Mouse (Mus musculus): ENCODE results near the gene Sdf4. TPM values are rescaled to one million over a fixed set of nuclear protein-coding genes. Genes with fewer than 3 reads are reported as not detected.

The Sdf4 gene
- polyA plus RNA-seq, 1 experiment from 2014 or later: 136 TPM

- Histone ChIP-seq H3K4me1 (replicated peaks; ENCODE audit: control insufficient read depth, insufficient read depth, low read length) (peaks cover 6% of the 10 kb centered on the region), H3K9ac (ENCODE audit: low read depth, low read length) (no peak overlapping the region), H3K4me3 (ENCODE audit: low read depth, low read length) (no peak overlapping the region), H3K9me3 (ENCODE audit: control insufficient read depth, low read length) (no peaks in the 10 kb centered on the region), H3K36me3 (ENCODE audit: control insufficient read depth, insufficient read depth, low read length) (no peaks in the 10 kb centered on the region), H3K27ac (ENCODE audit: low read depth, low read length) (no peak overlapping the region), H3K4me2 (replicated peaks; ENCODE audit: low read depth, low read length) (no peak overlapping the region), H3K27me3 (ENCODE audit: control insufficient read depth, insufficient read depth, low read length) (peaks cover 18% of the 10 kb centered on the region)
- ATAC-seq (ENCODE audit: low FRiP score): no peak
- WGBS: 81% methylated on average over 4 of the region's 4 CpGs
- DNase-seq (ENCODE audit: low spot score): no peak
Observed at GRCm38 (mm10) chr4:156032856-156033255, 40.2 kb downstream of the Sdf4 start.

GRCm38 (mm10) chr4:156033476-156034119 is 40.9 kb downstream of the Sdf4 start:
- H3K36me3 ChIP-seq (ENCODE audit: control insufficient read depth, insufficient read depth, low read length): no peaks in the 10 kb centered on the region
- peaks cover 6% of the 10 kb centered on the region for H3K4me1 ChIP-seq (replicated peaks; ENCODE audit: control insufficient read depth, insufficient read depth, low read length)
- peaks cover 18% of the 10 kb centered on the region for H3K27me3 ChIP-seq (ENCODE audit: control insufficient read depth, insufficient read depth, low read length)
- H3K4me3 ChIP-seq (ENCODE audit: low read depth, low read length): no peak overlapping the region
- no peak overlapping the region for H3K27ac ChIP-seq (ENCODE audit: low read depth, low read length)
- no peak for ATAC-seq (ENCODE audit: low FRiP score)
- H3K9me3 ChIP-seq (ENCODE audit: control insufficient read depth, low read length): no peaks in the 10 kb centered on the region
- 53% methylated on average over 6 of the region's 6 CpGs for WGBS
- H3K4me2 ChIP-seq (replicated peaks; ENCODE audit: low read depth, low read length): no peak overlapping the region
- peak; percentile 60 for DNase-seq (ENCODE audit: low spot score)
- no peak overlapping the region for H3K9ac ChIP-seq (ENCODE audit: low read depth, low read length)

GRCm38 (mm10) chr4:156034301-156034700 is 41.6 kb downstream of the Sdf4 start:
- no peaks in the 10 kb centered on the region for H3K36me3 ChIP-seq (ENCODE audit: control insufficient read depth, insufficient read depth, low read length)
- H3K9ac ChIP-seq (ENCODE audit: low read depth, low read length): no peak overlapping the region
- H3K4me3 ChIP-seq (ENCODE audit: low read depth, low read length): no peak overlapping the region
- H3K4me1 ChIP-seq (replicated peaks; ENCODE audit: control insufficient read depth, insufficient read depth, low read length): peaks cover 6% of the 10 kb centered on the region
- DNase-seq (ENCODE audit: low spot score) (no peak), ATAC-seq (ENCODE audit: low FRiP score) (no peak)
- no peak overlapping the region for H3K4me2 ChIP-seq (replicated peaks; ENCODE audit: low read depth, low read length)
- H3K9me3 ChIP-seq (ENCODE audit: control insufficient read depth, low read length): no peaks in the 10 kb centered on the region
- H3K27me3 ChIP-seq (ENCODE audit: control insufficient read depth, insufficient read depth, low read length): peaks cover 18% of the 10 kb centered on the region
- no peak overlapping the region for H3K27ac ChIP-seq (ENCODE audit: low read depth, low read length)
- 51% methylated on average over 4 of the region's 4 CpGs for WGBS

- peak overlapping the region; percentile 29 for H3K4me2 ChIP-seq (replicated peaks; ENCODE audit: low read depth, low read length)
- ATAC-seq (ENCODE audit: low FRiP score) (no peak), DNase-seq (ENCODE audit: low spot score) (peak; percentile 33)
- H3K4me1 ChIP-seq (replicated peaks; ENCODE audit: control insufficient read depth, insufficient read depth, low read length): peaks cover 6% of the 10 kb centered on the region
- peaks cover 18% of the 10 kb centered on the region for H3K27me3 ChIP-seq (ENCODE audit: control insufficient read depth, insufficient read depth, low read length)
- WGBS: 4% methylated on average over 25 of the region's 25 CpGs
- no peak overlapping the region for H3K9ac ChIP-seq (ENCODE audit: low read depth, low read length)
- H3K36me3 ChIP-seq (ENCODE audit: control insufficient read depth, insufficient read depth, low read length): no peaks in the 10 kb centered on the region
- peak overlapping the region; percentile 10; the same call in 1 of the 2 replicates for H3K4me3 ChIP-seq (ENCODE audit: low read depth, low read length)
- no peak overlapping the region for H3K27ac ChIP-seq (ENCODE audit: low read depth, low read length)
- H3K9me3 ChIP-seq (ENCODE audit: control insufficient read depth, low read length): no peaks in the 10 kb centered on the region
Observed at GRCm38 (mm10) chr4:156034901-156035300, 42.2 kb downstream of the Sdf4 start.

- WGBS: 70% methylated on average over 5 of the region's 5 CpGs
- no peak overlapping the region for H3K27ac ChIP-seq (ENCODE audit: low read depth, low read length)
- H3K9me3 ChIP-seq (ENCODE audit: control insufficient read depth, low read length): no peaks in the 10 kb centered on the region
- H3K27me3 ChIP-seq (ENCODE audit: control insufficient read depth, insufficient read depth, low read length): no peaks in the 10 kb centered on the region
- no peaks in the 10 kb centered on the region for H3K4me1 ChIP-seq (replicated peaks; ENCODE audit: control insufficient read depth, insufficient read depth, low read length)
- no peak for ATAC-seq (ENCODE audit: low FRiP score)
- H3K36me3 ChIP-seq (ENCODE audit: control insufficient read depth, insufficient read depth, low read length): no peaks in the 10 kb centered on the region
- no peak overlapping the region for H3K4me2 ChIP-seq (replicated peaks; ENCODE audit: low read depth, low read length)
- DNase-seq (ENCODE audit: low spot score): no peak
- no peak overlapping the region for H3K4me3 ChIP-seq (ENCODE audit: low read depth, low read length)
- no peak overlapping the region for H3K9ac ChIP-seq (ENCODE audit: low read depth, low read length)
Observed at GRCm38 (mm10) chr4:156044754-156045153, 52.1 kb downstream of the Sdf4 start.

- no peaks in the 10 kb centered on the region for H3K4me1 ChIP-seq (replicated peaks; ENCODE audit: control insufficient read depth, insufficient read depth, low read length)
- WGBS: 85% methylated on average over 3 of the region's 3 CpGs
- no peak overlapping the region for H3K4me3 ChIP-seq (ENCODE audit: low read depth, low read length)
- DNase-seq (ENCODE audit: low spot score): no peak
- no peak overlapping the region for H3K9ac ChIP-seq (ENCODE audit: low read depth, low read length)
- ATAC-seq (ENCODE audit: low FRiP score): no peak
- no peaks in the 10 kb centered on the region for H3K9me3 ChIP-seq (ENCODE audit: control insufficient read depth, low read length)
- H3K27ac ChIP-seq (ENCODE audit: low read depth, low read length): no peak overlapping the region
- H3K4me2 ChIP-seq (replicated peaks; ENCODE audit: low read depth, low read length): no peak overlapping the region
- no peaks in the 10 kb centered on the region for H3K36me3 ChIP-seq (ENCODE audit: control insufficient read depth, insufficient read depth, low read length)
- H3K27me3 ChIP-seq (ENCODE audit: control insufficient read depth, insufficient read depth, low read length): no peaks in the 10 kb centered on the region
Observed at GRCm38 (mm10) chr4:156049779-156050178, 57.1 kb downstream of the Sdf4 start.

- ATAC-seq (ENCODE audit: low FRiP score) (no peak), DNase-seq (ENCODE audit: low spot score) (no peak)
- Histone ChIP-seq H3K27me3 (ENCODE audit: control insufficient read depth, insufficient read depth, low read length) (no peaks in the 10 kb centered on the region), H3K27ac (ENCODE audit: low read depth, low read length) (no peak overlapping the region), H3K4me2 (replicated peaks; ENCODE audit: low read depth, low read length) (no peak overlapping the region), H3K9ac (ENCODE audit: low read depth, low read length) (no peak overlapping the region), H3K4me1 (replicated peaks; ENCODE audit: control insufficient read depth, insufficient read depth, low read length) (no peaks in the 10 kb centered on the region), H3K36me3 (ENCODE audit: control insufficient read depth, insufficient read depth, low read length) (no peaks in the 10 kb centered on the region), H3K4me3 (ENCODE audit: low read depth, low read length) (no peak overlapping the region), H3K9me3 (ENCODE audit: control insufficient read depth, low read length) (no peaks in the 10 kb centered on the region)
- WGBS: 76% methylated on average over 6 of the region's 6 CpGs
Observed at GRCm38 (mm10) chr4:156050391-156050980, 57.8 kb downstream of the Sdf4 start.

DNA sequence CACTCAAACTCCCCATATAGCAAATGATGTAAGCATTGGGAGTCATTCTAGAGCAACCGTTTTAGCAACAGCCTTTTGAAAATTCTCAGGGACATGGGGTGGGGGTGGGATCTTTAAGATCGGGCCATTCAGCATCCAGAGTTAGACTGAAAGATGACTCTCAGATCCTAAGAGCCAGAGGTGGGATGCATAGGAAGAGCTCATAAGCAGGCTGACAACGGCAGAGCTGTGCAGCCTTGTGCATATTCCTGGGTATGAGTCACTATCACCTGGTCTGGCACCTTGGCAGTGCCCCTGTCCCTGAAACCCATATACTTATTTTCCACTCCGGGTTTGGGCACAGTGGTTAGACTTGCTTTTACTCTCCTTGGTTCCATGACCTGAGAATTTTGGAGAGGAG is 60.4 kb downstream of the Sdf4 start:
- WGBS: 77% methylated on average over 4 of the region's 4 CpGs
- DNase-seq (ENCODE audit: low spot score) (no peak), ATAC-seq (ENCODE audit: low FRiP score) (no peak)
- H3K9ac ChIP-seq (ENCODE audit: low read depth, low read length): no peak overlapping the region
- no peaks in the 10 kb centered on the region for H3K4me1 ChIP-seq (replicated peaks; ENCODE audit: control insufficient read depth, insufficient read depth, low read length)
- no peak overlapping the region for H3K4me3 ChIP-seq (ENCODE audit: low read depth, low read length)
- H3K27me3 ChIP-seq (ENCODE audit: control insufficient read depth, insufficient read depth, low read length): no peaks in the 10 kb centered on the region
- no peak overlapping the region for H3K4me2 ChIP-seq (replicated peaks; ENCODE audit: low read depth, low read length)
- H3K27ac ChIP-seq (ENCODE audit: low read depth, low read length): no peak overlapping the region
- H3K36me3 ChIP-seq (ENCODE audit: control insufficient read depth, insufficient read depth, low read length): no peaks in the 10 kb centered on the region
- H3K9me3 ChIP-seq (ENCODE audit: control insufficient read depth, low read length): no peaks in the 10 kb centered on the region

DNA sequence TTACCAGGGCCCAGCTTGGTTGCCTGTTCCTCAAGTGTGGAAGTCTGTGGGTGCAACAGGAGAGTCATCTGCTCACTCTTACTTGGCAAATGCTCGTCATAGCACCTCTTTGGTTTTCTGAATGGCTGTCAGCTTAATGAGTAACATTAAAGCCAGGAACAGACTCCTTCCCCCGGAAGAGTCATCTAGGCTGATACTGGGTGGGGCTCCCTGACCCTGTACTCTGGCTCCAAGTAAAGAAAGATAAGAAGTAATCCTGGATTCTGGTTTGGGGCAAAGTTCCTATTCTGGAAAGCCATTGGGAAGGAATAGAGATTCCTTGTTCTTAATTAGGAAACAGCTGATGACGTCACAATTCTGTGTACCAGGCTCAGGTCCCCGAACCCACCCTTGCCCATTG is 61.5 kb downstream of the Sdf4 start:
- Histone ChIP-seq H3K27me3 (ENCODE audit: control insufficient read depth, insufficient read depth, low read length) (no peaks in the 10 kb centered on the region), H3K4me2 (replicated peaks; ENCODE audit: low read depth, low read length) (no peak overlapping the region), H3K36me3 (ENCODE audit: control insufficient read depth, insufficient read depth, low read length) (no peaks in the 10 kb centered on the region), H3K4me1 (replicated peaks; ENCODE audit: control insufficient read depth, insufficient read depth, low read length) (no peaks in the 10 kb centered on the region), H3K9me3 (ENCODE audit: control insufficient read depth, low read length) (no peaks in the 10 kb centered on the region), H3K27ac (ENCODE audit: low read depth, low read length) (no peak overlapping the region), H3K4me3 (ENCODE audit: low read depth, low read length) (no peak overlapping the region), H3K9ac (ENCODE audit: low read depth, low read length) (no peak overlapping the region)
- 85% methylated on average over 4 of the region's 4 CpGs for WGBS
- DNase-seq (ENCODE audit: low spot score) (no peak), ATAC-seq (ENCODE audit: low FRiP score) (no peak)
